Mouse (Mus musculus) spleen, adult 12 weeks (tissue): ENCODE results near the gene Brms1l.

Experiments
- DNase-seq: peaks from one replicate; pipeline ENCODE4 v3.0.0; 2022; ENCODE audit warnings: low spot score

Gene Brms1l

GRCm38 (mm10) chr12:55860631-55861030 lies 24.5 kb downstream of the Brms1l start:
- no peak for DNase-seq

DNA sequence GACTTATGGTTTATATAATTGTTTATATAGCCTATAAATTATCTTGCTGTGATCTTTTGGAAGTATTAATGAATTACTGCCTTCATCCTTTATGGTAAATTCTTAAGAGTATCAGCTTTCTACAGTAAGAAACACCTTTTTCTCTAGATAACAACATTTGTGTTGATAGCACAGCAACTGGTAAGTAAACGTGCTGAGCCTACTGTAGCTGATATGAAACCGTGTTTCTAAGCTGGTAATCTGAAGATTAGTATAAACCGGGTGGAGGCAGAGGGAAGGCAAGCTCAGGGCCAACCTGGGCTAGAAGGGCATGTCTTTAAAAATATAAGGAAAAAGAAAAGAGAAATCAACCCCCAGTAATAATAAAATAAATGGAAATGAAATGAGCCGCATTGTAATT lies 31.6 kb downstream of the Brms1l start:
- no peak for DNase-seq

GRCm38 (mm10) chr12:55869622-55870322 lies 33.6 kb downstream of the Brms1l start:
- no peak for DNase-seq

- DNase-seq: no peak
Observed at GRCm38 (mm10) chr12:55885449-55885848, 49.3 kb downstream of the Brms1l start.

DNA sequence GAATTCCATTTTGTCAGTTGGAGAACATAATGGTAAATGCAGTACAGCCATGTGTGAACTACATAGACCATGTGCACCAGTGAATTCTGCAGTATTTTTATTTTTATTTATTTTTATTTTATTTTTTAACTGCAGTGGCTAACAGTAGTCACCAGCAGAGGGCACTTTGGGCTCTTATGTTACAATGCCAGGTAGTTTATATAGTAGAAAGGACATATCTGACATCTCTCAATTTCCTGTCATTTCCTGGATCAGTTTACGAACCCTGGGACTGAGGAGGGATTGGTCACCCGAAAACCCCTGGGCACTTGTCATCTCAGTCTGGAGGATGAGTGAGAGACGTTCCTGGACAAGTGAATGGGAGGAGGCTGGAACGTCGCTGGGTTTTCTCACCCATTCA lies 52.4 kb downstream of the Brms1l start:
- no peak for DNase-seq

GRCm38 (mm10) chr12:55904801-55905200 lies 68.7 kb downstream of the Brms1l start:
- no peak for DNase-seq

- DNase-seq: no peak
Observed at GRCm38 (mm10) chr12:55912138-55912537, 76.0 kb downstream of the Brms1l start.

- DNase-seq: no peak
Observed at GRCm38 (mm10) chr12:55913201-55913600, 77.1 kb downstream of the Brms1l start.

DNA sequence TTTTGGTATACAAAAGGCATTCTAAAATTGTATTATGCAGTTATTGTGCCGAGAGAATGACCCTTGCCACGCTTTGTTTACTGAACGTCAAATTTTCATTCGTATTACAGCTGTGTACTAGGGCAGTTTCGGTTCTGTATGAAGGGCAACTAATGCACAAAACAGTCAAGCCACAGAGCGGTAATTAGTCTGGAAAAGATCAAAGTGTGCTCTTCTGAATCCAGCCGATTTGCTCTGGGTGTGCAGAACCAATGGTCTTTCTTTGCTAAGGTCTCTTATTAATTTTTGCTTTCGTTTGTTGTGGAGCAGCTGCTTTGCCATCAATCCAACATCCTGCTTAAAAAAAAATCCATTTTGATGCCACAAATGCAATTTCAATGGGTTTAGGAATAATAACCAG lies 80.1 kb downstream of the Brms1l start:
- DNase-seq: no peak

GRCm38 (mm10) chr12:55917020-55917419 lies 80.9 kb downstream of the Brms1l start:
- no peak for DNase-seq
